Mouse (Mus musculus): ENCODE measurements around the gene Mag. TPM values are rescaled to one million over a fixed set of nuclear protein-coding genes. Genes with fewer than 3 reads are reported as not detected.

Gene Mag
- total RNA-seq (2014; rRNA removed) (5.3 and 14.9 TPM in 2 replicates), polyA plus RNA-seq (2015; fragmentation: Nextera tagmentation; extraction: Ambion mirVana) (5.7 and 6.9 TPM in 2 replicates)

GRCm38 (mm10) chr7:30914732-30915131 lies at the start of gene Mag:
Gene Mag (minus strand): TSS chr7:30914873.
- 76% methylated on average over 8 of the region's 8 CpGs for WGBS
- no peak for ATAC-seq (ENCODE audit: low FRiP score)

GRCm38 (mm10) chr7:30964366-30964765 lies 49.7 kb upstream of the Mag start:
- 90% methylated on average over 7 of the region's 7 CpGs for WGBS
- TF ChIP-seq CTCF (IDR thresholded peaks at IDR 0.05): no peak
- Histone ChIP-seq H3K9ac (replicated peaks; ENCODE audit: low read length, poor library complexity, severe bottlenecking) (no peak overlapping the region), H3K4me2 (ENCODE audit: low read depth, low read length, poor library complexity, severe bottlenecking) (no peak overlapping the region), H3K4me1 (ENCODE audit: insufficient read depth, low read length) (no peaks in the 10 kb centered on the region), H3K27ac (ENCODE audit: low read depth, low read length) (no peak overlapping the region), H3K9me3 (ENCODE audit: low read length) (no peaks in the 10 kb centered on the region), H3K4me3 (ENCODE audit: low read depth, low read length) (no peak overlapping the region), H3K36me3 (ENCODE audit: insufficient read depth, low read length) (no peaks in the 10 kb centered on the region), H3K27me3 (ENCODE audit: insufficient read depth, low read length) (no peaks in the 10 kb centered on the region)
- ATAC-seq (ENCODE audit: low FRiP score) (no peak), DNase-seq (ENCODE audit: low spot score) (no peak)

More at GRCm38 (mm10) chr7:30914732-30915131, at the start of gene Mag:
- no peak for TF ChIP-seq CTCF (IDR thresholded peaks at IDR 0.05)
- H3K36me3 ChIP-seq (ENCODE audit: insufficient read depth, low read length): no peaks in the 10 kb centered on the region
- H3K4me1 ChIP-seq (ENCODE audit: insufficient read depth, low read length): no peaks in the 10 kb centered on the region
- H3K9me3 ChIP-seq (ENCODE audit: low read length): no peaks in the 10 kb centered on the region
- H3K9ac ChIP-seq (replicated peaks; ENCODE audit: low read length, poor library complexity, severe bottlenecking): no peak within 1 kb of the TSS
- no peaks in the 10 kb centered on the region for H3K27me3 ChIP-seq (ENCODE audit: insufficient read depth, low read length)
- H3K4me2 ChIP-seq (ENCODE audit: low read depth, low read length, poor library complexity, severe bottlenecking): no peak within 1 kb of the TSS
- no peak within 1 kb of the TSS for H3K27ac ChIP-seq (ENCODE audit: low read depth, low read length)
- DNase-seq (ENCODE audit: low spot score): no peak
- H3K4me3 ChIP-seq (ENCODE audit: low read depth, low read length): no peak within 1 kb of the TSS

DNA sequence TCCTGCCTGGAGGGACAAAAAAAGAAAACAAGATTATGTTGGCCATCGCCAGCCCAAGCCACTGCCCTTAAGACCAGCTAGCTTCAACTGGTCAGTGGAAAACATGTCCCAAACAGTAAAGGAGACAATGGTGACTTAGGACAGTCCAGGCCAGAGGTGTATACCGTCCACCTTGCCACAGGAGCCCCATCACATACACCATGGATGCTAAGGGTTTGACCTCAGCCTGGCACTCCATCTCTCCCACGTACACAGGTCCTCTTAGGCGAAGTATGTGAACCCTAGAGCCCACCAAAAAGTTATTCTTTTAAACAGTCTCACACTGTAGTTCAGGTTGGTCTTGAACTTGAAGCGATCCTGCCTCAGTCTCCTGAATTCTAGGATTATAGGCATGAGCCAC lies 48.2 kb upstream of the Mag start:
- TF ChIP-seq CTCF (IDR thresholded peaks at IDR 0.05): no peak
- WGBS: 91% methylated on average over 5 of the region's 5 CpGs
- no peak overlapping the region for H3K9ac ChIP-seq (replicated peaks; ENCODE audit: low read length, poor library complexity, severe bottlenecking)
- H3K27ac ChIP-seq (ENCODE audit: low read depth, low read length): no peak overlapping the region
- H3K4me1 ChIP-seq (ENCODE audit: insufficient read depth, low read length): peaks cover 9% of the 10 kb centered on the region; the same call in 1 of the 2 replicates
- no peak overlapping the region for H3K4me2 ChIP-seq (ENCODE audit: low read depth, low read length, poor library complexity, severe bottlenecking)
- H3K4me3 ChIP-seq (ENCODE audit: low read depth, low read length): no peak overlapping the region
- DNase-seq (ENCODE audit: low spot score): no peak
- H3K36me3 ChIP-seq (ENCODE audit: insufficient read depth, low read length): 0 out of 2 replicates have a peak, but pooled peaks cover 2% of the 10 kb centered on the region
- no peak for ATAC-seq (ENCODE audit: low FRiP score)
- H3K9me3 ChIP-seq (ENCODE audit: low read length): no peaks in the 10 kb centered on the region
- no peaks in the 10 kb centered on the region for H3K27me3 ChIP-seq (ENCODE audit: insufficient read depth, low read length)

DNA sequence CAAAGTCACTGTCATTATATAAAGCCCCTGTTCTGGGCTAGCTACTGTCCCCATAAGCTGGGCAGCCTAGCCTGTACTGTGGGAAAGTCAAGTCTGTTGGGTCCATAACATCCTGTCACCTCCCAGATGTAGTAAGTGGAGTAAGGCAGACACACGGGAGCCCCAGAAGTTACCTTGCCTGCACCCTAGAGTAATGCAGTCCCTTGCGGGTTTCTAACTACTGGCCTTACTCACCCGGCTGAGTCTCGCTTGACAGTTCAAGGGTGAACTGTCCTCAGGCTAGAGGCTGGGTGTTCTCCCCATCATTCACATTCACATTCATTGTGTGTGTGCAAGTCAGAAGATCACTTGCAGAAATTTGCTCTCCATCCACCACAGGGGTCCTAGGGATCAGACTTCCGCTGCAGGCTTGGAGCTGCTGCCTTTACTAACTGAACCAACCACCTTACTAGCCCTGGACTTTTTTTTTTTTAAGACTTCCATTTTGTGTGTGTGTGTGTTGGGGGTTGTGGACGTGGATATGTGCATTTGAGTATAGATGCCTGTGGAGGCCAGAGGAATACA lies 45.2 kb upstream of the Mag start:
- ATAC-seq (ENCODE audit: low FRiP score) (no peak), DNase-seq (ENCODE audit: low spot score) (no peak)
- Histone ChIP-seq H3K4me1 (ENCODE audit: insufficient read depth, low read length) (peaks cover 12% of the 10 kb centered on the region; the same call in 1 of the 2 replicates), H3K27me3 (ENCODE audit: insufficient read depth, low read length) (no peaks in the 10 kb centered on the region), H3K27ac (ENCODE audit: low read depth, low read length) (no peak overlapping the region), H3K9ac (replicated peaks; ENCODE audit: low read length, poor library complexity, severe bottlenecking) (no peak overlapping the region), H3K9me3 (ENCODE audit: low read length) (no peaks in the 10 kb centered on the region), H3K4me3 (ENCODE audit: low read depth, low read length) (no peak overlapping the region), H3K36me3 (ENCODE audit: insufficient read depth, low read length) (0 out of 2 replicates have a peak, but pooled peaks cover 4% of the 10 kb centered on the region), H3K4me2 (ENCODE audit: low read depth, low read length, poor library complexity, severe bottlenecking) (no peak overlapping the region)
- 87% methylated on average over 6 of the region's 6 CpGs for WGBS
- TF ChIP-seq CTCF (IDR thresholded peaks at IDR 0.05): no peak

DNA sequence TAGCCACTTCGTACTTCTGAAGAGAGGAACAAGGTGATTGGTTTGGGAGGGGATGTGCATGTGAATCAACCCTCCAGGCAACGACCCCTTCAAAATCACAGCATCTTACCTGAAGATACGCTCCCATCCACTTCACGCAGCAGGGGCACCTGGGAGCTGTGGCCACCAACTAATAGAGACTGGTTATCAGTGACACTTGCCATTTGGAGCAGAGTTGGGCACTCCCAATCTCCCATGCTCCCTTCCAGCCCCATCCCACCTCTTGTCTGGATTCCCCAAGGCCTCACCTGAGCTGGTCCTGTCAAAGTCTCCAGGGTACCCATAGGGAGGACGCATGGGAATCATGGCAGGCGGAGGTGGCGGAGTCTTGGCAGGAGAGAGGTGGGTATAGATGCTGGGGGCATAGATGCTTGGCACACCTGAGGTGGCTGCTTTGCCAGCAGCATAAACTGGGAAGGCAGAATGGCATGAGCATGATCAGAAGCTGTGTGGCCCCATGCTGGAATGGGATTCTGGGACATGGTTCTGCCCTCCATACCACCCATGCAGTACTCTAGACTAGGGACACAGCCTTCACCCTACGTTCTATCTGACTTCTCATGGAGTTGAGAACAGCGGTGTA lies 44.3 kb upstream of the Mag start:
- Histone ChIP-seq H3K9me3 (ENCODE audit: low read length) (no peaks in the 10 kb centered on the region), H3K27me3 (ENCODE audit: insufficient read depth, low read length) (no peaks in the 10 kb centered on the region), H3K4me1 (ENCODE audit: insufficient read depth, low read length) (peaks cover 12% of the 10 kb centered on the region; the same call in 1 of the 2 replicates), H3K4me2 (ENCODE audit: low read depth, low read length, poor library complexity, severe bottlenecking) (no peak overlapping the region), H3K36me3 (ENCODE audit: insufficient read depth, low read length) (peaks cover 12% of the 10 kb centered on the region), H3K27ac (ENCODE audit: low read depth, low read length) (no peak overlapping the region), H3K4me3 (ENCODE audit: low read depth, low read length) (no peak overlapping the region), H3K9ac (replicated peaks; ENCODE audit: low read length, poor library complexity, severe bottlenecking) (no peak overlapping the region)
- no peak for TF ChIP-seq CTCF (IDR thresholded peaks at IDR 0.05)
- ATAC-seq (ENCODE audit: low FRiP score) (no peak), DNase-seq (ENCODE audit: low spot score) (no peak)
- 95% methylated on average over 9 of the region's 9 CpGs for WGBS

All from midbrain, postnatal 0 days (tissue).